Mouse (Mus musculus) adrenal gland, adult (tissue): ENCODE results near the gene Pttg1.

Experiments
- DNase-seq, 2 experiments: peaks; one replicate each; pipeline ENCODE4 v3.0.0; 2022 to 2023; ENCODE audit warnings: low spot score in 1 of 2; ENCODE audit not compliant: inconsistent age in 2 of 2

Gene Pttg1

GRCm38 (mm10) chr11:43377083-43377850 lies 48.8 kb downstream of the Pttg1 start:
- DNase-seq: no peak

- DNase-seq: no peak
Observed at GRCm38 (mm10) chr11:43376598-43376997, 49.5 kb downstream of the Pttg1 start.

GRCm38 (mm10) chr11:43374956-43375355 lies 51.1 kb downstream of the Pttg1 start:
- DNase-seq: no peak

- DNase-seq: no peak
Observed at GRCm38 (mm10) chr11:43373367-43373766, 52.7 kb downstream of the Pttg1 start.

GRCm38 (mm10) chr11:43371807-43372206 lies 54.2 kb downstream of the Pttg1 start:
- no peak for DNase-seq
